Mouse (Mus musculus) heart, adult 2 months (tissue): ENCODE data around the gene Etnk2.

ENCODE experiments used
- CTCF ChIP-seq: fragments of 200-600 bp; IDR thresholded peaks from 2 replicates; pipeline ENCODE4 v1.8.1; 2022; ENCODE audit warnings: antibody characterized with exemption, mild to moderate bottlenecking, moderate library complexity
- POLR2A ChIP-seq: fragments of 200-500 bp; IDR thresholded peaks from 2 replicates; pipeline ENCODE4 v1.6.1; 2011; ENCODE audit warnings: mild to moderate bottlenecking, low read depth, low read length, control low read depth; ENCODE audit not compliant: insufficient read depth

DNA sequence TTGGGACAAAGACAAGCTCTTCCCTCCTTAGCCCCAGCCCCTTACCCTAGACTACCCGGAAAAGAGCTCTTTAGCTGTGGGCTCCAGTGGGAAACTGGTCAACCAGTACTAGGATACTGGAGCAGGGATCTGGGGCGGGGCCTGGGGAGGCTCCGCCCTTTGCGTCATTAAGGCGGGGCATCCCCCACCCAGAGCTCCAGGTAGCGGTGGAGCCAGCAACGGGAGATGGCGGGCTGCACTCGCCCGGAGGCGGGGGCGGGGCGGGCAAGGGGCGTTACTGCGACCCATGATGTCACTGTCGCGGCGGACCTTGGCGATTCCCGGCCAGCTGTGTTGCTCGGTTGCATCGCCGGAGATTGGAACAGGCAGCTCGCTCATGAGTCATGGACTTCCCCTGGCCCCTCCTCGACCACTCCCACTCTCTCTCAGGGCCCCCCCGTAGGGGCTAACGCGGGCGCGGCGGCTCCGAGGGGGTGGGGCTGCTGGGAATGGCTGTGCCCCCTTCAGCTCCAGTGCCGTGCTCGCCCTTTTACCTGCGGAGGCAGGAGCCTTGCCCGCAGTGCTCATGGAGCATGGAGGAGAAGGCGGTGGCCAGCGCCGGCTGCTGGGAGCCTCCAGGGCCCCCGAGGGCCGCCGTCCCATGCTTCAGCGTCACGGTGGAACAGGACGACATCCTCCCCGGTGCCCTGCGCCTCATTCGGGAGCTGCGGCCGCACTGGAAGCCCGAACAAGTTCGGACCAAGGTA, at the start of gene Etnk2:
- TF ChIP-seq CTCF = no peak
- TF ChIP-seq POLR2A = no peak
